Mouse (Mus musculus): ENCODE results near the gene Fbxl17.

DNA sequence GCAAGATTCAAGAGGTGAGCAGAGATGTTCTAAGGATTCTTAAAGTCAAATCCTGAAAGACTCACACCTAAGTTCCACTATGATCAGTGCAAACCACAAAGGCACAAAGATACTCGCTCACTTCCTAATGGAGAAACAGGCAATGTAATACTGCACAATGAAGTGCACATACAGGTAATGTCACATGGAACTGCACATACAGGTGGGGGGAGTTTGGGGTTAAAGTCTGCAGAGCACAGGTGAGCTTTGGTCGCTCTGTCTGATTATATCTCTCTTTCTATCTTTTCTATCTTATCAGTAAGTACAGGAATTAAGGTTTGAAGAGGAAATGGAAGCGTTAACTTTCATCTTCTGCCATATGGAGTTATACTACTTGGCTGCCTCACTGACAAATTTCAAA lies 158.6 kb downstream of the Fbxl17 start:
- TF ChIP-seq CTCF (IDR thresholded peaks at IDR 0.05; ENCODE audit: borderline replicate concordance, insufficient read depth, low read length): no peak
- TF ChIP-seq POLR2A (IDR thresholded peaks at IDR 0.05; ENCODE audit: low read depth, low read length): no peak

All from embryonic fibroblast, embryonic 13.5 days (primary cell).